Mouse (Mus musculus) kidney, embryonic 15.5 days (tissue): Measurements from ENCODE around the gene Hsd17b12. TPM values are rescaled to one million over a fixed set of nuclear protein-coding genes. Genes with fewer than 3 reads are reported as not detected.
A peak's percentile ranks its signal among the peaks of the same experiment; 100 is the strongest.

Source experiments
- ATAC-seq: fragments of 200-750 bp; cut with Nextera tagmentation; replicated peaks from 2 replicates; pipeline ENCODE4 v1.8.0; 2017; ENCODE audit warnings: moderate TSS enrichment; ENCODE audit not compliant: low FRiP score
- H3K27ac ChIP-seq: fragments of 300-500 bp; sonication (generic); 2 replicates; pipeline ENCODE4 v1.5.1; 2015; ENCODE audit warnings: mild to moderate bottlenecking, inconsistent platforms
- H3K27me3 ChIP-seq: fragments of 300-500 bp; sonication (generic); 2 replicates; pipeline ENCODE4 v1.6.1; 2015; ENCODE audit warnings: inconsistent platforms
- H3K36me3 ChIP-seq: fragments of 300-500 bp; sonication (generic); 2 replicates; pipeline ENCODE4 v1.6.1; 2015; ENCODE audit warnings: inconsistent platforms
- H3K4me1 ChIP-seq: fragments of 300-500 bp; sonication (generic); 2 replicates; pipeline ENCODE4 v1.6.1; 2015; ENCODE audit warnings: inconsistent platforms
- H3K4me2 ChIP-seq: fragments of 300-500 bp; sonication (generic); 2 replicates; pipeline ENCODE4 v1.6.1; 2015; ENCODE audit warnings: moderate library complexity, mild to moderate bottlenecking, inconsistent platforms
- H3K4me3 ChIP-seq: fragments of 300-500 bp; sonication (generic); replicated peaks from 2 replicates; pipeline ENCODE4 v1.5.1; 2015; ENCODE audit warnings: mild to moderate bottlenecking, inconsistent platforms
- H3K9ac ChIP-seq: fragments of 300-500 bp; sonication (generic); 2 replicates; pipeline ENCODE4 v1.6.1; 2015; ENCODE audit warnings: mild to moderate bottlenecking, inconsistent platforms
- H3K9me3 ChIP-seq: fragments of 300-500 bp; sonication (generic); replicated peaks from 2 replicates; pipeline ENCODE4 v1.6.1; 2016; ENCODE audit warnings: inconsistent platforms
- WGBS: fragments of 180-500 bp; shearing (Covaris S2); methylation state at CpG from one replicate; pipeline ENCODE4 v1.1.7; 2015; ENCODE audit warnings: mixed read lengths; 5-methylcytosine and 5-hydroxymethylcytosine counted together
- polyA plus RNA-seq: library from polyadenylated mRNA; unstranded; fragments of >200 nt; fragmentation: Nextera tagmentation; extraction: Ambion mirVana; gene quantifications from 2 replicates; pipeline ENCODE4 v1.2.1, GENCODE M21; 2015

Gene Hsd17b12
- polyA plus RNA-seq, 1 experiment from 2014 or later, result 130 TPM

DNA sequence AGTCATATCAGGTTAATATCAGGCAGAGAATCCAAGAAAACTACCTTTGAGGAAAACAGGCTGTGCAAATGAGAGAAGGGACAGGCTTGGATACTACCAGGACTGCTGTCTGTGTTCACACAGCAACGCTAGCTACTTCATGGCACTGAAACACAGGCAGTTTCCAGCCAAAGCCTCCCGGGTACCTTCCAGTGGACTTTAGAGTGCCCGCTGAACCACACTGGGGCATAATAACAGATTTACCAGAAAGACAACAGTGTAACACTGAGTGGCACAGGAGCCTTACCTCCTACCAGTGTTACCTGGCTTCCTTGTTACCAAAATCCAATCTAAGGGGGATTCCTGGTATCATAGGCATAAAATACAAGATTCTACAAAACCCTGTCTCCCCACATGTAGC is 115.3 kb downstream of the Hsd17b12 start:
- WGBS, result 96% methylated on average over 3 of the region's 3 CpGs
- no peak overlapping the region for H3K27ac ChIP-seq
- no peaks in the 10 kb centered on the region for H3K4me1 ChIP-seq
- no peak overlapping the region for H3K9ac ChIP-seq
- no peak overlapping the region for H3K4me3 ChIP-seq
- peaks cover 10% of the 10 kb centered on the region; the same call in 1 of the 2 replicates for H3K36me3 ChIP-seq
- H3K4me2 ChIP-seq, result no peak overlapping the region
- H3K9me3 ChIP-seq, result no peaks in the 10 kb centered on the region
- H3K27me3 ChIP-seq, result no peaks in the 10 kb centered on the region
- ATAC-seq, result no peak

- WGBS, result 83% methylated on average over 5 of the region's 5 CpGs
Measured at GRCm38 (mm10) chr2:94040391-94041125, 117.2 kb downstream of the Hsd17b12 start.

DNA sequence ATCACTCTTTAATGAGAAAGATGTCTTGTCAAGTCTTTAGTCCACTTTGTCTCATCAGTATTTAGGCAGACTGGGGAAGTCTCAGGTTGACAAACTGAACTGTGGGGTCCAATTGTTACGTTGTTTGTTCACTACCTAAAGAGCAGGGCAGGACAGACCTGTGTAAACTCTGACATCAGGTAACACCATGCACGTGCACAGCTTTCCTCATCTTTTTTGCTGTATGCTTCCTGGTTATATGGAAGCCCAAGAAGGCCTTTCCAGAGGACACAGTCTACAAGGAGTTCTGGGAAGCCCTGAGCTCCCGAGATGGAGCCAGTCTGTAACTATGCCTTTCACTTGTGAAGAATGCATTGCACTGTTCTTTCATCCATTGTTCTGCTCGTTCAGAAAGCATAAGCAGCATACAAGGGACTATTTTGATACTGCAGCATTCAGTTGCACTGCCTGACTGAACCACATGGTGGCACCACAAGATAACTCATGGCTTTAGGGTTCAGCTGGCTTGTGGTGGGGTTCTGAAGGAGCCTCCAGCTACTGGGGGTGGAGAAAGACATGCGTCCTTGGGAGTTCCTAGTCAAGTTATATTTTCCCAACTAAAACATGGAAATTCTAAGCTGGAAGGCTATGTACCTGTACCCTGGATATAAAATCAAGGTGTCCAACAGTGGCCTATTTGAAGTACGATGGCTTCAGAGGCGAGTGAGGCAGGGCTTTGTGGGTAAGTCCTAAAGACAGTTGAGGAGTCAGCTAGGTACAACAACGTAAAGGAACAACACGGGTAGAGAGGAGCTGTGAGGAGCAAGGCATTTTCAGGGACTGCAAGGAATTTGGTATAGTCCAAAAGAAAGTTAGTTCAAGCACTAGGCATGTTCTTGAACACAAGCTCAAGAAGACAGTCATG is 122.1 kb downstream of the Hsd17b12 start:
- no peak overlapping the region for H3K4me3 ChIP-seq
- 75% methylated on average over 9 of the region's 9 CpGs for WGBS
- H3K4me2 ChIP-seq, result no peak overlapping the region
- H3K36me3 ChIP-seq, result peaks cover 32% of the 10 kb centered on the region
- no peak overlapping the region for H3K27ac ChIP-seq
- no peaks in the 10 kb centered on the region for H3K9me3 ChIP-seq
- no peak for ATAC-seq
- no peaks in the 10 kb centered on the region for H3K4me1 ChIP-seq
- no peak overlapping the region for H3K9ac ChIP-seq
- no peaks in the 10 kb centered on the region for H3K27me3 ChIP-seq

More at GRCm38 (mm10) chr2:94040391-94041125, 117.2 kb downstream of the Hsd17b12 start:
- Histone ChIP-seq H3K9ac (no peak overlapping the region), H3K9me3 (no peaks in the 10 kb centered on the region), H3K4me1 (no peaks in the 10 kb centered on the region), H3K27me3 (no peaks in the 10 kb centered on the region), H3K4me2 (no peak overlapping the region), H3K36me3 (peaks cover 10% of the 10 kb centered on the region; the same call in 1 of the 2 replicates), H3K4me3 (no peak overlapping the region), H3K27ac (no peak overlapping the region)
- no peak for ATAC-seq

GRCm38 (mm10) chr2:94030602-94031001 is 127.2 kb downstream of the Hsd17b12 start:
- H3K9ac ChIP-seq, result no peak overlapping the region
- no peaks in the 10 kb centered on the region for H3K27me3 ChIP-seq
- no peak for ATAC-seq
- H3K4me3 ChIP-seq, result no peak overlapping the region
- H3K9me3 ChIP-seq, result no peaks in the 10 kb centered on the region
- no peaks in the 10 kb centered on the region for H3K4me1 ChIP-seq
- no peak overlapping the region for H3K4me2 ChIP-seq
- peaks cover 33% of the 10 kb centered on the region for H3K36me3 ChIP-seq
- no peak overlapping the region for H3K27ac ChIP-seq

DNA sequence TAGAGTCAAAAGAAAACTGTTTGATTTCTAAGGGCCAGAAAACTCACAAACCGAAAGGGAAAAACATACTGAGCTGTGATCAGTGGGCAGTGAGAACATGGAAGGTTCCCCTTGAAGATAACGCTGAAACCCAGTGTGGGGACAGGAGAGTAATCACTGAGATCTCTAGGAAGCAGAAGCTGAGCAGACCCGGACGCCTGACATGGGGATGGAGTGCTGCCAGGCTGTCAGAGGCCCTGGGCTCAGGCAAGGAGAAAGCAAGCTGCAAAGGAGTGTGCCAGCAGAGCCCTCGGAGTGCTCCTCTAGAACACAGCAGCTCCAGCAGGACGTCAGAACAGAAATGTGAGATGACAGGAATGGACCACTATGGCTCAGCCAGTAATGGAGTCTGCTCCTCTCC is 133.1 kb downstream of the Hsd17b12 start:
- no peaks in the 10 kb centered on the region for H3K27me3 ChIP-seq
- no peak overlapping the region for H3K9ac ChIP-seq
- 56% methylated on average over 6 of the region's 6 CpGs for WGBS
- no peaks in the 10 kb centered on the region for H3K9me3 ChIP-seq
- ATAC-seq, result no peak
- no peak overlapping the region for H3K4me2 ChIP-seq
- no peak overlapping the region for H3K4me3 ChIP-seq
- H3K27ac ChIP-seq, result no peak overlapping the region
- H3K36me3 ChIP-seq, result no peaks in the 10 kb centered on the region
- H3K4me1 ChIP-seq, result no peaks in the 10 kb centered on the region

DNA sequence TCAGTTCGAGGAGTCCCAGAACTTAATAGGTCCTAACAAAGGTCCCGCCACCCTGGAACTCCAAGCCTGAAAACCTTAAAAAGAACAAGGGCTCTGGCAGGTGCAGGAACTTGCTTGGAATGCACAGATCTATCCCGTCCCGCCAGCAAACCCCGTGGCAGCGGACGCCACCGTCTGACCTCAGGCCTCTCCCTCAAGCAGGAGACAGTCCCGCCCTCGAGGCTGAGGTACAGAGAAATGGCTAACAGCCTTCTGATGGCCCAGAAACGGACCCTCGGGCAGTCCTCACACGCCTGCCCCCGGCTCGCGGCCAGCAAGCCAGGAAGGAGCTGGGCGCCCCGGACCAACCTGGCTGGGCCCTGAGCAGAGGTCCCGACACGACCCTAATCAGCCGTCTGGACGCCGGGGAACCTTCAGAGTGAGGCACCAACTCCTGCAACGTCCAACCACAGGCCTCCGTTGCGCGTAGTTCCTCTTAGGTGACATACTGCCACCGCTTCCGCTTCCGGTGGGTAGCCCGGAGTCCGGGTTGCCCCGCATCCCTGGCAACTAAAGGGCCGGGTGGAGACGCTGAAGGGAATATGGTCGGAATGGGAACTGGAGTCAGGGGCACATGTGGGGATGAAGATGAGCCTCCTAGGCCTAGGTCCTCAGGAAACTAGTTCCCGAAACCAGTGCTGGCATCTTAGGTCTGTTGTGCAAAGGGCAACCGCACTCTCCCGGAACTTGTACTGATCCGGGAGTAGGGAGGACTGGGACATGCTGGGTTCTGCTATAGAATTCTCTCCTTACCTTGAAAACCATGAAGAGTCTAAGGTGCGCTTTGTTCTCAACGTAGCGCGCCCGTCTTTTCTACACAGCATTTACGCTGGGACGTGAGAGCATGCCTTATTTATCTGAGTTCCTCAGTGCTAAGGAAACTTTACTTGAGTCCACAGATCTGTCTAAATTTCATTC is 147.2 kb downstream of the Hsd17b12 start, which contains the start of gene Alkbh3:
Alkbh3 (minus strand) TSS at position 473 of the 957 bp plus-strand sequence.
- WGBS, result 6% methylated on average over 47 of the region's 47 CpGs

GRCm38 (mm10) chr2:94002331-94002730 is 155.4 kb downstream of the Hsd17b12 start:
- Histone ChIP-seq H3K27me3 (no peaks in the 10 kb centered on the region), H3K9me3 (no peaks in the 10 kb centered on the region), H3K4me3 (no peak overlapping the region), H3K36me3 (peaks cover 91% of the 10 kb centered on the region), H3K4me1 (no peaks in the 10 kb centered on the region), H3K27ac (no peak overlapping the region), H3K4me2 (no peak overlapping the region), H3K9ac (no peak overlapping the region)
- peak; percentile 74; the same call in 1 of the 2 replicates for ATAC-seq
- 3% methylated on average over 2 of the region's 2 CpGs for WGBS

More for the DNA sequence above, 147.2 kb downstream of the Hsd17b12 start, which contains the start of gene Alkbh3:
- peak within 1 kb of the TSS; percentile 76 for H3K4me3 ChIP-seq
- H3K36me3 ChIP-seq, result peaks cover 32% of the 10 kb centered on the region
- H3K4me1 ChIP-seq, result peaks cover 10% of the 10 kb centered on the region
- peak; percentile 99 for ATAC-seq
- H3K27ac ChIP-seq, result no peak within 1 kb of the TSS
- peaks cover 3% of the 10 kb centered on the region; the same call in 1 of the 2 replicates for H3K9me3 ChIP-seq
- H3K27me3 ChIP-seq, result no peaks in the 10 kb centered on the region
- H3K4me2 ChIP-seq, result peak within 1 kb of the TSS; percentile 78
- H3K9ac ChIP-seq, result peak within 1 kb of the TSS; percentile 71

GRCm38 (mm10) chr2:94001918-94002317 is 155.8 kb downstream of the Hsd17b12 start:
- Histone ChIP-seq H3K4me1 (no peaks in the 10 kb centered on the region), H3K9ac (no peak overlapping the region), H3K27me3 (no peaks in the 10 kb centered on the region), H3K27ac (peak overlapping the region; percentile 20; the same call in 1 of the 2 replicates), H3K4me3 (no peak overlapping the region), H3K9me3 (no peaks in the 10 kb centered on the region), H3K36me3 (peaks cover 91% of the 10 kb centered on the region), H3K4me2 (no peak overlapping the region)
- no peak for ATAC-seq
- 84% methylated on average over 4 of the region's 4 CpGs for WGBS

- Histone ChIP-seq H3K4me3 (no peak overlapping the region), H3K27me3 (no peaks in the 10 kb centered on the region), H3K27ac (peak overlapping the region; percentile 20), H3K9ac (no peak overlapping the region), H3K4me1 (no peaks in the 10 kb centered on the region), H3K4me2 (no peak overlapping the region), H3K36me3 (peaks cover 91% of the 10 kb centered on the region), H3K9me3 (no peaks in the 10 kb centered on the region)
- WGBS, result 78% methylated on average over 6 of the region's 6 CpGs
- ATAC-seq, result no peak
Measured at GRCm38 (mm10) chr2:94001411-94001810, 156.4 kb downstream of the Hsd17b12 start.

GRCm38 (mm10) chr2:93996254-93996653 is 161.5 kb downstream of the Hsd17b12 start, which contains the start of gene Gm27027:
Gm27027 (minus strand) TSS chr2:93996354.
- no peak within 1 kb of the TSS for H3K9ac ChIP-seq
- H3K27ac ChIP-seq, result no peak within 1 kb of the TSS
- H3K36me3 ChIP-seq, result peaks cover 93% of the 10 kb centered on the region
- no peaks in the 10 kb centered on the region for H3K27me3 ChIP-seq
- no peak within 1 kb of the TSS for H3K4me3 ChIP-seq
- no peaks in the 10 kb centered on the region for H3K9me3 ChIP-seq
- 82% methylated on average over 6 of the region's 6 CpGs for WGBS
- H3K4me2 ChIP-seq, result no peak within 1 kb of the TSS
- ATAC-seq, result no peak
- 0 out of 2 replicates have a peak, but pooled peaks cover 3% of the 10 kb centered on the region for H3K4me1 ChIP-seq

- no peak overlapping the region for H3K9ac ChIP-seq
- no peak for ATAC-seq
- no peak overlapping the region for H3K4me3 ChIP-seq
- H3K4me2 ChIP-seq, result no peak overlapping the region
- peaks cover 97% of the 10 kb centered on the region for H3K36me3 ChIP-seq
- no peaks in the 10 kb centered on the region for H3K9me3 ChIP-seq
- no peaks in the 10 kb centered on the region for H3K27me3 ChIP-seq
- H3K27ac ChIP-seq, result no peak overlapping the region
- WGBS, result 53% methylated on average over 3 of the region's 3 CpGs
- 0 out of 2 replicates have a peak, but pooled peaks cover 3% of the 10 kb centered on the region for H3K4me1 ChIP-seq
Measured at GRCm38 (mm10) chr2:93992810-93993209, 165.0 kb downstream of the Hsd17b12 start.
